Mouse (Mus musculus) forebrain, embryonic 10.5 days (tissue): ENCODE data around the gene Nova2. TPM values are rescaled to one million over a fixed set of nuclear protein-coding genes. Genes with fewer than 3 reads are reported as not detected.

Experiments
- DNase-seq: peaks from one replicate; pipeline ENCODE4 v3.0.0-alpha.2; 2017; ENCODE audit warnings: low spot score; ENCODE audit errors: extremely low spot score
- H3K27ac ChIP-seq: fragments of 300-500 bp; sonication (generic); 2 replicates; pipeline ENCODE4 v1.5.1; 2016; ENCODE audit warnings: mild to moderate bottlenecking
- H3K27me3 ChIP-seq: fragments of 300-500 bp; sonication (generic); 2 replicates; pipeline ENCODE4 v1.6.1; 2016; ENCODE audit warnings: mild to moderate bottlenecking; ENCODE audit not compliant: poor library complexity, severe bottlenecking
- H3K36me3 ChIP-seq: fragments of 300-500 bp; sonication (generic); replicated peaks from 2 replicates; pipeline ENCODE4 v1.6.1; 2016; ENCODE audit warnings: mild to moderate bottlenecking, moderate library complexity
- H3K4me1 ChIP-seq: fragments of 300-500 bp; sonication (generic); 2 replicates; pipeline ENCODE4 v1.6.1; 2016
- H3K4me3 ChIP-seq: fragments of 300-500 bp; sonication (generic); 2 replicates; pipeline ENCODE4 v1.5.1; 2016; ENCODE audit warnings: mild to moderate bottlenecking, moderate library complexity
- H3K9me3 ChIP-seq: fragments of 300-500 bp; sonication (generic); 2 replicates; pipeline ENCODE4 v1.6.1; 2016; ENCODE audit warnings: mild to moderate bottlenecking, moderate library complexity
- WGBS: fragments of 180-500 bp; shearing (Covaris S2); methylation state at CpG from one replicate; pipeline ENCODE4 v1.1.7; 2016; 5-methylcytosine and 5-hydroxymethylcytosine counted together
- polyA plus RNA-seq: library from polyadenylated mRNA; unstranded; fragments of >200 nt; fragmentation: Nextera tagmentation; extraction: Ambion mirVana; gene quantifications from 2 replicates; pipeline ENCODE4 v1.2.1, GENCODE M21; 2016

Gene Nova2
- polyA plus RNA-seq: 2.2 and 2.9 TPM in 2 replicates

GRCm38 (mm10) chr7:18925162-18925938 lies at the start of gene Nova2:
Gene Nova2 (plus strand): TSS chr7:18925888.
- Histone ChIP-seq H3K27me3 (peaks cover 70% of the 10 kb centered on the region), H3K36me3 (no peaks in the 10 kb centered on the region), H3K4me1 (peaks cover 75% of the 10 kb centered on the region), H3K4me3 (peak within 1 kb of the TSS; percentile 90), H3K9me3 (no peaks in the 10 kb centered on the region), H3K27ac (peak within 1 kb of the TSS; percentile 95)
- peak; percentile 96 for DNase-seq
- 1% methylated on average over 30 of the region's 45 CpGs for WGBS

GRCm38 (mm10) chr7:18878691-18879090 lies 47.0 kb upstream of the Nova2 start:
- DNase-seq: no peak
- no peak overlapping the region for H3K27ac ChIP-seq
- H3K4me1 ChIP-seq: 0 out of 2 replicates have a peak, but pooled peaks cover 4% of the 10 kb centered on the region
- no peaks in the 10 kb centered on the region for H3K9me3 ChIP-seq
- H3K4me3 ChIP-seq: no peak overlapping the region
- no peaks in the 10 kb centered on the region for H3K36me3 ChIP-seq
- H3K27me3 ChIP-seq: no peaks in the 10 kb centered on the region
- WGBS: 84% methylated on average over 7 of the region's 7 CpGs

GRCm38 (mm10) chr7:18883991-18884744 lies 41.5 kb upstream of the Nova2 start:
- Histone ChIP-seq H3K9me3 (no peaks in the 10 kb centered on the region), H3K4me1 (0 out of 2 replicates have a peak, but pooled peaks cover 4% of the 10 kb centered on the region), H3K27me3 (no peaks in the 10 kb centered on the region), H3K27ac (no peak overlapping the region), H3K36me3 (0 out of 2 replicates have a peak, but pooled peaks cover 2% of the 10 kb centered on the region), H3K4me3 (no peak overlapping the region)
- WGBS: 67% methylated on average over 9 of the region's 9 CpGs
- DNase-seq: no peak

- no peak overlapping the region for H3K27ac ChIP-seq
- WGBS: 66% methylated on average over 13 of the region's 13 CpGs
Measured at GRCm38 (mm10) chr7:18884745-18885422, 40.8 kb upstream of the Nova2 start.

GRCm38 (mm10) chr7:18886963-18887362 lies 38.7 kb upstream of the Nova2 start:
- 91% methylated on average over 1 of the region's 1 CpGs for WGBS
- Histone ChIP-seq H3K9me3 (no peaks in the 10 kb centered on the region), H3K27me3 (no peaks in the 10 kb centered on the region), H3K4me1 (peaks cover 4% of the 10 kb centered on the region; the same call in 1 of the 2 replicates), H3K4me3 (no peak overlapping the region), H3K27ac (no peak overlapping the region), H3K36me3 (peaks cover 4% of the 10 kb centered on the region; the same call in 1 of the 2 replicates)
- no peak for DNase-seq

More at GRCm38 (mm10) chr7:18884745-18885422, 40.8 kb upstream of the Nova2 start:
- Histone ChIP-seq H3K36me3 (peaks cover 2% of the 10 kb centered on the region; the same call in 1 of the 2 replicates), H3K27me3 (no peaks in the 10 kb centered on the region), H3K4me3 (no peak overlapping the region), H3K9me3 (no peaks in the 10 kb centered on the region), H3K4me1 (0 out of 2 replicates have a peak, but pooled peaks cover 4% of the 10 kb centered on the region)
- no peak for DNase-seq

- Histone ChIP-seq H3K36me3 (peaks cover 4% of the 10 kb centered on the region; the same call in 1 of the 2 replicates), H3K27me3 (peaks cover 34% of the 10 kb centered on the region), H3K27ac (no peak overlapping the region), H3K4me1 (peaks cover 25% of the 10 kb centered on the region), H3K9me3 (no peaks in the 10 kb centered on the region), H3K4me3 (no peak overlapping the region)
- 93% methylated on average over 8 of the region's 8 CpGs for WGBS
- no peak for DNase-seq
Measured at GRCm38 (mm10) chr7:18890848-18891247, 34.8 kb upstream of the Nova2 start.

GRCm38 (mm10) chr7:18891872-18892599 lies 33.7 kb upstream of the Nova2 start:
- Histone ChIP-seq H3K27ac (peak overlapping the region; percentile 72), H3K36me3 (peaks cover 4% of the 10 kb centered on the region; the same call in 1 of the 2 replicates), H3K4me1 (peaks cover 28% of the 10 kb centered on the region), H3K9me3 (no peaks in the 10 kb centered on the region), H3K4me3 (peak overlapping the region; percentile 54), H3K27me3 (peaks cover 34% of the 10 kb centered on the region)
- 22% methylated on average over 33 of the region's 33 CpGs for WGBS
- DNase-seq: peak; percentile 87

GRCm38 (mm10) chr7:18893009-18893408 lies 32.7 kb upstream of the Nova2 start:
- Histone ChIP-seq H3K36me3 (peaks cover 12% of the 10 kb centered on the region), H3K4me1 (peaks cover 28% of the 10 kb centered on the region), H3K27ac (no peak overlapping the region), H3K9me3 (no peaks in the 10 kb centered on the region), H3K27me3 (peaks cover 34% of the 10 kb centered on the region), H3K4me3 (peak overlapping the region; percentile 54)
- 28% methylated on average over 27 of the region's 27 CpGs for WGBS
- no peak for DNase-seq

- under 1% methylated on average over 41 of the region's 41 CpGs for WGBS
- H3K27me3 ChIP-seq: peaks cover 34% of the 10 kb centered on the region
- H3K9me3 ChIP-seq: no peaks in the 10 kb centered on the region
- H3K36me3 ChIP-seq: peaks cover 19% of the 10 kb centered on the region
- peak overlapping the region; percentile 54 for H3K4me3 ChIP-seq
- peak overlapping the region; percentile 73 for H3K27ac ChIP-seq
- H3K4me1 ChIP-seq: peaks cover 28% of the 10 kb centered on the region
- peak; percentile 68 for DNase-seq
Measured at GRCm38 (mm10) chr7:18893651-18894430, 31.8 kb upstream of the Nova2 start.

GRCm38 (mm10) chr7:18896536-18896935 lies 29.2 kb upstream of the Nova2 start:
- DNase-seq: peak; percentile 30
- Histone ChIP-seq H3K4me3 (no peak overlapping the region), H3K36me3 (peaks cover 42% of the 10 kb centered on the region), H3K4me1 (peaks cover 28% of the 10 kb centered on the region), H3K27me3 (peaks cover 34% of the 10 kb centered on the region), H3K9me3 (no peaks in the 10 kb centered on the region), H3K27ac (no peak overlapping the region)
- 44% methylated on average over 5 of the region's 5 CpGs for WGBS

- Histone ChIP-seq H3K27ac (no peak overlapping the region), H3K36me3 (peaks cover 63% of the 10 kb centered on the region), H3K4me3 (no peak overlapping the region), H3K27me3 (0 out of 2 replicates have a peak, but pooled peaks cover under 1% of the 10 kb centered on the region), H3K9me3 (no peaks in the 10 kb centered on the region), H3K4me1 (0 out of 2 replicates have a peak, but pooled peaks cover 3% of the 10 kb centered on the region)
- 89% methylated on average over 2 of the region's 2 CpGs for WGBS
- no peak for DNase-seq
Measured at GRCm38 (mm10) chr7:18900513-18900912, 25.2 kb upstream of the Nova2 start.
